Mouse (Mus musculus): ENCODE results near the gene Fcrl5.

Gene Fcrl5

DNA sequence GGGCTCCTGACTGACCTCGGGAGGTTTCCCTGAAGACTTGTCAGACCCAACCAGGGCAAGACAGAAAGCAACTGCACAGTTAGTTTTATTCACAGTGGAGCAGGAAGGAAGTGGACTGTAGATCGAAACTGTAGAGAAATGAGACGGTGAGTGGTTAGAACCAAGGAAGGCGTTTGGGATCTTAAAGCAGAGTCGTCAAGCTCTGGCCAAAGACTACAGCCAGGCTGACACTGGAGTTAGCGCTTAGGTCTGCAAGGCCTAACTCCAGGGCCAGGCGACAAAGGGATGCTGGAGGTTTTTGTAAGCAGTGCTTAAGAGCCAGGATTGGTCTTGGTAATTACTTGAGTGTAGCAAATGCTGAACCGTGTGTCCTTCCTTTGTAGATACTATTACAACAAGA is 93.3 kb downstream of the Fcrl5 start:
- DNase-seq (ENCODE audit: low read depth), result peak; percentile 74

- DNase-seq (ENCODE audit: low read depth), result peak; percentile 93
Observed at GRCm38 (mm10) chr3:87529568-87529967, 94.0 kb downstream of the Fcrl5 start.

GRCm38 (mm10) chr3:87530234-87530633 is 94.7 kb downstream of the Fcrl5 start:
- no peak for DNase-seq (ENCODE audit: low read depth)

DNA sequence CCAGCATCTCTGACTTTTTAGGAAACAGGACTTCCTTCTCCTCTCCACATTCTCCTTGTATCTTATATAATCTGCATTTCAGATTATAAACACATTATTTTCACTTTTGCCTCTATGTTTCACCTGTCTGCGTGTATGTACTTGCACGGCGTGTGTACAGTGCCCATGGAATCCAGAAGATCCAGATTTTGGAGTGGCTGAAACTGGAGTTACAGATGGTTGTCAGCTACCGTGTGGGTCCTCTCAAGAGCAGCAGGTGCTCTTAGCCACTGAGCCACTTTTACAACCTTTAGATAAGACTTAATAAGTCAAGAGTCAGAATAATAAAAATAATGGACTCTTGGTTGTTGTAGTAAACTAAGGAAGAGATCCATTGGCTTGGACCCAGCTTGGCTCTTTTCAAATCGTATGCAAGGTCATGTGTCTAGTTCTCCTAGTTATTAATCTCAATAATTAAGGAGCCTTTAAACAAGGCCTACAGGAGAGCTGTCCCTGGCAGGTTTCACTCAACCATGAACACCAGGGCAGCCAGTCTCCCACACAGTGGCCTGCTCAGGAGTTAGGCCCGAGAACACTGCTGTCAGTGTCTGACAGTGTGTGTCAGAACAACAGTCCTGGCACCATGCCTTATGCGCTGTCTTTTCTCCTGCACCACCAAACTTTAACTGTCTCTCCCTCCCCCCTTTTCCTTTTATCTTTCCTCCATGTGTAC is 98.2 kb downstream of the Fcrl5 start:
- DNase-seq (ENCODE audit: low read depth), result no peak

GRCm38 (mm10) chr3:87538034-87538433 is 102.5 kb downstream of the Fcrl5 start:
- DNase-seq (ENCODE audit: low read depth), result peak; percentile 48

GRCm38 (mm10) chr3:87540028-87540675 is 104.6 kb downstream of the Fcrl5 start:
- DNase-seq (ENCODE audit: low read depth), result no peak

- DNase-seq (ENCODE audit: low read depth), result no peak
Observed at GRCm38 (mm10) chr3:87540714-87541113, 105.1 kb downstream of the Fcrl5 start.

- no peak for DNase-seq (ENCODE audit: low read depth)
Observed at GRCm38 (mm10) chr3:87542481-87543215, 107.1 kb downstream of the Fcrl5 start.

GRCm38 (mm10) chr3:87545554-87545953 is 110.0 kb downstream of the Fcrl5 start:
- DNase-seq (ENCODE audit: low read depth), result no peak

DNA sequence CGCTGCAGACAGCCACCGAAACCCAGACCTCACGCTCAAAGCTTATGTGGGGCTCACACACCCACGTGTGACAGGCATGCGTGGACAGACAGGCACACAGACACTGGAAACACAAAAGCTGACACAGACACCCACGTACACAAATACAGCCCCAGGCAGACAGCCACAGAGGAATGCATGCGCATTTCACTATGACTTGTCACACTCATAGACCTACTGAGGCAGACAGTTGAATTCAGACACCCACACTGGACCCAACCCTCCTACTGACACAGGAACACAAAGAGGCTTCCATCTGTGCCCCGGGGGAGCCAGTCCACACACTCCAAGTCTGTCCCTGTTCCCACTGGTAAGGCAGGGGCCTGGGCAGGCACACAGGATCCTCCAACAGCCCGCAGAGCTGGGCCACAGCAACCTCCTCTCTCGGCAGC is 110.7 kb downstream of the Fcrl5 start:
- DNase-seq (ENCODE audit: low read depth), result no peak

DNA sequence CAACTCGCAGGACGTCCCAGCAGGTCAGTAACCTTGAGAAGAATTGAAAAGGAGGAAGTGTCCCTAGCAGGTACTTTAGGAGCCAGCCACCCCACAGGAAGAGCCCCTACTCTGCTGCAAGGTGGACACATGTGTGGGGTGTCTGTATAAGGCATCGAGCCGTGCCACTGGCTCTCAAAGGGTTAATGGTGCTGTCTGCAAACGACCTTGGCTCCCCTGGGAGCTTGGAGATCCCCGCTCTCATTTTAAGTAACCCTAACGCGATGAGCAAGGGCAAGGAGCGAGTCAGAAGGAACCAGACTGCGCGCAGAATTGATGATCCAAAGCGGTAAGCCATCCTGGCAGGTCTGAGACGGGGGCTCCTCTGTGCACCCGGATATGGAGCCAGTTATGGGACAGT is 114.3 kb downstream of the Fcrl5 start:
- no peak for DNase-seq (ENCODE audit: low read depth)
